Mouse (Mus musculus): Measurements from ENCODE around the gene Zfp58. TPM values are rescaled to one million over a fixed set of nuclear protein-coding genes. Genes with fewer than 3 reads are reported as not detected.
A peak's percentile ranks its signal among the peaks of the same experiment; 100 is the strongest.

Zfp58 gene
- total RNA-seq (2014; rRNA removed; ENCODE audit: low replicate concordance) (0.11 and 1.7 TPM in 2 replicates), polyA plus RNA-seq (2015; fragmentation: Nextera tagmentation; extraction: Ambion mirVana) (4.1 and 4.6 TPM in 2 replicates)

- Histone ChIP-seq H3K4me2 (ENCODE audit: low read depth, low read length) (peak within 1 kb of the TSS; percentile 76), H3K9ac (replicated peaks; ENCODE audit: low read depth, low read length) (peak within 1 kb of the TSS; percentile 60), H3K36me3 (replicated peaks; ENCODE audit: control insufficient read depth, insufficient read depth, low read length) (0 out of 2 replicates have a peak, but pooled peaks cover 4% of the 10 kb centered on the region), H3K27me3 (ENCODE audit: control insufficient read depth, insufficient read depth, low read length) (no peaks in the 10 kb centered on the region), H3K9me3 (replicated peaks; ENCODE audit: control insufficient read depth, low read length) (no peaks in the 10 kb centered on the region), H3K4me3 (ENCODE audit: low read depth, low read length) (peak within 1 kb of the TSS; percentile 87), H3K27ac (ENCODE audit: low read depth) (no peak within 1 kb of the TSS), H3K4me1 (ENCODE audit: control insufficient read depth, insufficient read depth) (peaks cover 6% of the 10 kb centered on the region; the same call in 1 of the 2 replicates)
- peak; percentile 95 for ATAC-seq (ENCODE audit: insufficient read depth, low read depth)
- 0% methylated on average over 22 of the region's 22 CpGs for WGBS
- no peak for TF ChIP-seq CTCF (IDR thresholded peaks at IDR 0.05; ENCODE audit: low read depth)
- TF ChIP-seq EP300 (IDR thresholded peaks at IDR 0.05; ENCODE audit: low read depth), result no peak
- peak; percentile 83 for DNase-seq (ENCODE audit: low spot score)
Measured at GRCm38 (mm10) chr13:67500084-67500719, at the start of gene Zfp58. Gene Zfp58, minus strand, starts transcription at chr13:67500555.

- TF ChIP-seq CTCF (IDR thresholded peaks at IDR 0.05; ENCODE audit: low read depth) (no peak), EP300 (IDR thresholded peaks at IDR 0.05; ENCODE audit: low read depth) (no peak)
Measured at GRCm38 (mm10) chr13:67545941-67546340, 45.6 kb upstream of the Zfp58 start.

DNA sequence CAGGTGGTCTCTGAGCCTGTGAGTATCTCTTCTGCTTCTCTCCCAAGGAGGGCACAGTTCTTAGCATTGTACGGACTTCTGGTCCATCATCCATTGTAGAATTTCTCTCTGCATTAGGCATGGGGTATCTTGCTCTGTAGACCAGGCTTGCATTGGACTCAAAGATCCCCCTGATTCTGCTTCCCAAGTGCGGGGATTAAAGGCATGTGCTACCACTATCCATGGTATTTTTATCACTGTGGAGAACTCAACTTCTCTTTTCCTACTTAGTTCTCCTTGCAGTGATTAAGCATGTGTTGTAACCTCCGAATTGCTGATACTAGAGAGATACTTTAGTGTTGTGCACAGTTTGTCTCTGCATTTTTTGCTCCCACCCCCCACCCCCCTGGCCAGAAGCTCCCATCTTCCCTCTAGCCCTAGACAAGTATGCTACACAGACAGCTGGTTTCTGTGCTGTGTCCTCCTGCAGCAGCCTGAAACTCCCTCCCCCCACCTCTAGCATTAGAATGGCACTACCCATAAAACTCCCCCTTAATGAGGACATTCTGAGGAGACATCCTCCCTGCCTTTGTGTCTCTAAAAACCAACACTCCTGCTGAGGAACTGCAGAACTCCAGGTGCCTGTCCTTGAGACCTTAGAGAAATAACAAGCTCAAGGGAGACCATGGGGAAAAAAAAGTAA, 26.8 kb upstream of the Zfp58 start:
- H3K4me1 ChIP-seq (ENCODE audit: control insufficient read depth, insufficient read depth), result peaks cover 15% of the 10 kb centered on the region

More at GRCm38 (mm10) chr13:67545941-67546340, 45.6 kb upstream of the Zfp58 start:
- no peak for DNase-seq (ENCODE audit: low spot score)
- no peak overlapping the region for H3K4me3 ChIP-seq (ENCODE audit: low read depth, low read length)
- no peak overlapping the region for H3K4me2 ChIP-seq (ENCODE audit: low read depth, low read length)
- no peaks in the 10 kb centered on the region for H3K4me1 ChIP-seq (ENCODE audit: control insufficient read depth, insufficient read depth)
- H3K27ac ChIP-seq (ENCODE audit: low read depth), result no peak overlapping the region
- WGBS, result 87% methylated on average over 1 of the region's 1 CpGs
- no peaks in the 10 kb centered on the region for H3K27me3 ChIP-seq (ENCODE audit: control insufficient read depth, insufficient read depth, low read length)
- H3K9ac ChIP-seq (replicated peaks; ENCODE audit: low read depth, low read length), result no peak overlapping the region
- peaks cover 38% of the 10 kb centered on the region for H3K36me3 ChIP-seq (replicated peaks; ENCODE audit: control insufficient read depth, insufficient read depth, low read length)
- no peaks in the 10 kb centered on the region for H3K9me3 ChIP-seq (replicated peaks; ENCODE audit: control insufficient read depth, low read length)
- no peak for ATAC-seq (ENCODE audit: insufficient read depth, low read depth)

GRCm38 (mm10) chr13:67525753-67526410, 25.5 kb upstream of the Zfp58 start, which contains the start of the genes Gm26965 and Zfp87:
Gene Gm26965, minus strand, starts transcription at chr13:67526151.
Gene Zfp87, minus strand, starts transcription at chr13:67526177.
- Histone ChIP-seq H3K36me3 (replicated peaks; ENCODE audit: control insufficient read depth, insufficient read depth, low read length) (peaks cover 6% of the 10 kb centered on the region; the same call in 1 of the 2 replicates), H3K4me1 (ENCODE audit: control insufficient read depth, insufficient read depth) (peaks cover 15% of the 10 kb centered on the region), H3K27me3 (ENCODE audit: control insufficient read depth, insufficient read depth, low read length) (no peaks in the 10 kb centered on the region), H3K9ac (replicated peaks; ENCODE audit: low read depth, low read length) (peak within 1 kb of the TSS; percentile 64), H3K9me3 (replicated peaks; ENCODE audit: control insufficient read depth, low read length) (no peaks in the 10 kb centered on the region), H3K4me3 (ENCODE audit: low read depth, low read length) (peak within 1 kb of the TSS; percentile 68), H3K4me2 (ENCODE audit: low read depth, low read length) (peak within 1 kb of the TSS; percentile 88), H3K27ac (ENCODE audit: low read depth) (peak within 1 kb of the TSS; percentile 62)
- DNase-seq (ENCODE audit: low spot score) (peak; percentile 98), ATAC-seq (ENCODE audit: insufficient read depth, low read depth) (peak; percentile 98)
- WGBS, result under 1% methylated on average over 27 of the region's 27 CpGs
- TF ChIP-seq EP300 (IDR thresholded peaks at IDR 0.05; ENCODE audit: low read depth), result no peak
- TF ChIP-seq CTCF (IDR thresholded peaks at IDR 0.05; ENCODE audit: low read depth), result no peak

More for the DNA sequence above, 26.8 kb upstream of the Zfp58 start:
- TF ChIP-seq CTCF (IDR thresholded peaks at IDR 0.05; ENCODE audit: low read depth) (no peak), EP300 (IDR thresholded peaks at IDR 0.05; ENCODE audit: low read depth) (no peak)
- Histone ChIP-seq H3K9ac (replicated peaks; ENCODE audit: low read depth, low read length) (no peak overlapping the region), H3K9me3 (replicated peaks; ENCODE audit: control insufficient read depth, low read length) (no peaks in the 10 kb centered on the region), H3K36me3 (replicated peaks; ENCODE audit: control insufficient read depth, insufficient read depth, low read length) (no peaks in the 10 kb centered on the region), H3K27me3 (ENCODE audit: control insufficient read depth, insufficient read depth, low read length) (no peaks in the 10 kb centered on the region), H3K4me2 (ENCODE audit: low read depth, low read length) (no peak overlapping the region), H3K27ac (ENCODE audit: low read depth) (no peak overlapping the region), H3K4me3 (ENCODE audit: low read depth, low read length) (no peak overlapping the region)
- DNase-seq (ENCODE audit: low spot score) (no peak), ATAC-seq (ENCODE audit: insufficient read depth, low read depth) (no peak)
- WGBS, result 73% methylated on average over 3 of the region's 3 CpGs

- Histone ChIP-seq H3K4me1 (ENCODE audit: control insufficient read depth, insufficient read depth) (peaks cover 6% of the 10 kb centered on the region; the same call in 1 of the 2 replicates), H3K4me3 (ENCODE audit: low read depth, low read length) (no peak overlapping the region), H3K27me3 (ENCODE audit: control insufficient read depth, insufficient read depth, low read length) (no peaks in the 10 kb centered on the region), H3K9ac (replicated peaks; ENCODE audit: low read depth, low read length) (no peak overlapping the region), H3K27ac (ENCODE audit: low read depth) (no peak overlapping the region), H3K36me3 (replicated peaks; ENCODE audit: control insufficient read depth, insufficient read depth, low read length) (0 out of 2 replicates have a peak, but pooled peaks cover 2% of the 10 kb centered on the region), H3K9me3 (replicated peaks; ENCODE audit: control insufficient read depth, low read length) (no peaks in the 10 kb centered on the region), H3K4me2 (ENCODE audit: low read depth, low read length) (no peak overlapping the region)
- 72% methylated on average over 1 of the region's 1 CpGs for WGBS
- no peak for TF ChIP-seq CTCF (IDR thresholded peaks at IDR 0.05; ENCODE audit: low read depth)
- TF ChIP-seq EP300 (IDR thresholded peaks at IDR 0.05; ENCODE audit: low read depth), result no peak
- ATAC-seq (ENCODE audit: insufficient read depth, low read depth) (no peak), DNase-seq (ENCODE audit: low spot score) (no peak)
Measured at GRCm38 (mm10) chr13:67500908-67501307, 553 bp upstream of the Zfp58 start.
